Mouse (Mus musculus): Measurements from ENCODE around the gene Pde7b. TPM values are rescaled to one million over a fixed set of nuclear protein-coding genes. Genes with fewer than 3 reads are reported as not detected.

The Pde7b gene
- polyA plus RNA-seq, 1 experiment from 2014 or later, result 0.29 TPM

GRCm38 (mm10) chr10:20508497-20508896, 216.4 kb downstream of the Pde7b start:
- no peaks in the 10 kb centered on the region for H3K4me1 ChIP-seq (replicated peaks)
- no peaks in the 10 kb centered on the region for H3K9me3 ChIP-seq (replicated peaks)
- H3K36me3 ChIP-seq, result no peaks in the 10 kb centered on the region
- H3K27me3 ChIP-seq, result no peaks in the 10 kb centered on the region
- no peak overlapping the region for H3K4me2 ChIP-seq
- DNase-seq, result no peak
- no peak overlapping the region for H3K4me3 ChIP-seq (replicated peaks)
- H3K27ac ChIP-seq, result no peak overlapping the region
- WGBS (ENCODE audit: insufficient replicate concordance), result 63% methylated on average over 3 of the region's 3 CpGs
- H3K9ac ChIP-seq, result no peak overlapping the region
- ATAC-seq (ENCODE audit: low read depth), result no peak

DNA sequence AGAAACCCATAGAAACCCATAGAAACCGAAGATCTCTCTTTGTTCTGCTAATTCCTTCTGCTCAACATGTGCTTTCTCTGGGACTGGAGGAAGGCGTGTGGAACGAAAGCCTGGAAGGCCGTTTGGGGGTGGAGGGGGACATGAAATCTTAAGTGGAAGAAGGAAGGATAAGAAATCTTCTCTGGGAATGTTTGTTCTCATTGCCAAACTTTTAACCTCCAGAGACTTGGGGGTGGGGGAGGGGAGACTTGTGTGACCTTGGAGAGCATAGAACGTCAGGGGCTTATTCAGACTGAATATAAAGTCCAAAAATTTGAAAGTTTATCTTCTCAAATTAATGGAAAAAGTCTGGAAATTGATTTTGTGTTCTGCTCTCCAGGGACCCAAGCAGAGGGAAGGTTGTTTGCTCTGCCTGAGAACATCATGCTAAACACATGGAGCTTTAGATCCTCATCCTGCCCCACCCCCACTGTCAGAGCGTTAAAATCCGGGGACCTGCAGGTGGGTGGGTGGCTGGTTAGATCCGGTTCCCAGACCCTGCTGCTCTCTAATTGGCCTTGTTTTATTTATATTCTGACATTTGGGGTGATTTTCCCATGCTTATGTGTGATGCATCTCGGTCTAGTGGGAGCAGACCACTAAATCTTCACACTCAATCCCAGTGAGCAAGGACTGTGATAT, 217.0 kb downstream of the Pde7b start:
- 53% methylated on average over 9 of the region's 9 CpGs for WGBS (ENCODE audit: insufficient replicate concordance)
- no peak for DNase-seq

DNA sequence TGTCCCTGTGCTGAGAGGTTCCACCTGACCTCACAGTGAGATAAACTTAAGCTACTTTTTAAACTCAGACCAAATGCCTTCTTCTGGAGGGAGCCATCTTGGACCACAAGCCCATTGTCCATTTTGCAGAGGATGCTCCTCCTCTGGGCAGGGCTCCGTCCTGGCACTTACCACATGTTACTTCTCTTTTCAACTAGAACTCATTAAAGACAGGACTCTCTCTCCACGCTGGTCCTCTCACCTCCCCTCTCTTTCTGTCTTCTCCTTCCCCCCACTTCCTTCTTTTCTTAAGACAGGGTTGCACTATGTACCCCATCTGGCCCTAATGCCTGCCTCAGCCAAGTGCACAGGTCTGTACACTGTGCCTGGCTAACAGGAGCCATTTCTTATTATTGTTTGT, 217.8 kb downstream of the Pde7b start:
- no peaks in the 10 kb centered on the region for H3K36me3 ChIP-seq
- ATAC-seq (ENCODE audit: low read depth) (no peak), DNase-seq (no peak)
- no peak overlapping the region for H3K4me2 ChIP-seq
- H3K9ac ChIP-seq, result no peak overlapping the region
- no peak overlapping the region for H3K27ac ChIP-seq
- no peaks in the 10 kb centered on the region for H3K4me1 ChIP-seq (replicated peaks)
- no peaks in the 10 kb centered on the region for H3K9me3 ChIP-seq (replicated peaks)
- H3K27me3 ChIP-seq, result no peaks in the 10 kb centered on the region
- 33% methylated on average over 2 of the region's 2 CpGs for WGBS (ENCODE audit: insufficient replicate concordance)
- H3K4me3 ChIP-seq (replicated peaks), result no peak overlapping the region

More for the DNA sequence above, 217.0 kb downstream of the Pde7b start:
- Histone ChIP-seq H3K27me3 (no peaks in the 10 kb centered on the region), H3K9ac (no peak overlapping the region), H3K4me3 (replicated peaks) (no peak overlapping the region), H3K9me3 (replicated peaks) (no peaks in the 10 kb centered on the region), H3K4me1 (replicated peaks) (no peaks in the 10 kb centered on the region), H3K36me3 (no peaks in the 10 kb centered on the region), H3K4me2 (no peak overlapping the region), H3K27ac (no peak overlapping the region)
- ATAC-seq (ENCODE audit: low read depth), result no peak

DNA sequence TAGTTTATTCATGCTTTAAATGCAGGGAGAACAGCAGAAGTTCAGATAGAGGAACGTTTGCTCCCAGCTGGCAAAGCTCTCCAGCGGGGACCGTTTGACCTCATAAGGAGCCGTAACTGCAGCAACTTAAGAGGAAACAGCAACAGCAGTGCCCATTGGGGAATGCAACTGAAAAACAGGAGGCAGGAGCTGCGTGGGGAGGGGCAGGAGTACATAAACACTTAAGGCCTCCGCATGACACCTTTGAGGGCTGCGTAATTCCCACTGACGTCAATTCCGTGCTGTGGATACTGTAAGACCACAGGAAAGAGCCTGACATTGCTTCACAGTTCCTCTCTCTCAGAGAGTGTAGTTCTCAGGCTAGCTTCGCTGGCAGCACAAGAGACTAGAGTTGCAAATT, 219.4 kb downstream of the Pde7b start:
- Histone ChIP-seq H3K4me2 (no peak overlapping the region), H3K4me1 (replicated peaks) (no peaks in the 10 kb centered on the region), H3K36me3 (no peaks in the 10 kb centered on the region), H3K9me3 (replicated peaks) (no peaks in the 10 kb centered on the region), H3K27me3 (no peaks in the 10 kb centered on the region), H3K4me3 (replicated peaks) (no peak overlapping the region), H3K27ac (no peak overlapping the region), H3K9ac (no peak overlapping the region)
- 66% methylated on average over 10 of the region's 10 CpGs for WGBS (ENCODE audit: insufficient replicate concordance)
- ATAC-seq (ENCODE audit: low read depth) (no peak), DNase-seq (no peak)

DNA sequence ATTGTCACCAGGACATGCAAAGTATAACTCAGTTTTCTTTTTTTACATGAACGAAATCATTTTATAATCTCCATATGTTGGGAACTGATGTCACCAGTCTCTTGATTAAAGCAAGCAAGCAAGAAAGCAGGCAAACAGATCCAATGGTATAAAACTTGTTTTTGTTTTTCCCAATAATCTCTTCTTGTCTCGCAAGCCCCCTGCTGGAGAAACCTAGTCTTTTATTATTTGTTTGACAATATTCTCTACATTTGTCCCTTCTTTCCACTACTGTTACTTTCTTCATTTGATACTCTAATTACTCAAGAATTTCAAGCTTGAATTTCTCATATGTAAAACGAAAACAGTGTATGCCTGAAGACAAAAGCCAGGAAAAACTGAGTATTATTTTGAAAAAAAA, 220.1 kb downstream of the Pde7b start:
- Histone ChIP-seq H3K9ac (no peak overlapping the region), H3K4me1 (replicated peaks) (no peaks in the 10 kb centered on the region), H3K4me2 (no peak overlapping the region), H3K9me3 (replicated peaks) (no peaks in the 10 kb centered on the region), H3K36me3 (no peaks in the 10 kb centered on the region), H3K27me3 (no peaks in the 10 kb centered on the region), H3K4me3 (replicated peaks) (no peak overlapping the region), H3K27ac (no peak overlapping the region)
- no peak for ATAC-seq (ENCODE audit: low read depth)
- no peak for DNase-seq
- WGBS (ENCODE audit: insufficient replicate concordance), result 52% methylated on average over 3 of the region's 3 CpGs

DNA sequence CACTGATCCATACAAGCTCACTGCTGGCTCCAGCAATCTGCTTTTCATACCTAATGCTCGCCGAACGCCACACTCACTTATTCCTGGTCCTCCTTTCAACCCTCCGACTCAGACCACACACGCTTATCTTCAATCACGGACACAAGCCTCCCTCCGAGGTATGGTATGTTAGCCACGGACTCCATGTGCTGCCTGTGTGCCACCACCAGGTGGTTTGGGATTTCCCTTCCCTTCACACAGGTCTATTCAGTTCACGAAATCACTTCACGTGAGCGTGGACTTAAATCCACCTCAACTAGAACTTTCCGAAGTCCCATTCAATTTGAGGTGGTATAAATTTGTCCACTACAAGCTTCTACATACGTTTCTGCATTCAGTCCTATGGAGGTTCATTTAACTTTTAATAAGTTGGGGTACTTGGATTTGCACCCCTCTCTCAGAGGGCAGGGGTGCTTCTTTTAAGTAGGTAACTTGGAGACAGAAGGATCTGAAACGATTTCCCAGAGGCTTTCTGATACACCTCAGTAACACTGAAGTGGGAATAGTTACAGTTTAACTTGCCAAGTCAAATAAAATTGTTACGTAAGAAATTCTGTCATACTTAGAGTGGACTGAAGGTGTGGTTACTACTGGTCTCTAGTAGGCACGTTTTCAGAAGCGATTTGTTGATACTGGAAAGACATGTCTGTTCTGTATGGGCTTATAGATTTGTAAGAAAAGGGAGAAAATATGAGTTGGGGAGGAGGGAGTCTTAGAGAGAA, 221.4 kb downstream of the Pde7b start:
- no peak overlapping the region for H3K27ac ChIP-seq
- no peak overlapping the region for H3K4me3 ChIP-seq (replicated peaks)
- H3K9ac ChIP-seq, result no peak overlapping the region
- H3K27me3 ChIP-seq, result no peaks in the 10 kb centered on the region
- H3K4me1 ChIP-seq (replicated peaks), result no peaks in the 10 kb centered on the region
- no peaks in the 10 kb centered on the region for H3K9me3 ChIP-seq (replicated peaks)
- H3K4me2 ChIP-seq, result no peak overlapping the region
- DNase-seq, result no peak
- no peak for ATAC-seq (ENCODE audit: low read depth)
- WGBS (ENCODE audit: insufficient replicate concordance), result 73% methylated on average over 17 of the region's 17 CpGs
- H3K36me3 ChIP-seq, result no peaks in the 10 kb centered on the region

DNA sequence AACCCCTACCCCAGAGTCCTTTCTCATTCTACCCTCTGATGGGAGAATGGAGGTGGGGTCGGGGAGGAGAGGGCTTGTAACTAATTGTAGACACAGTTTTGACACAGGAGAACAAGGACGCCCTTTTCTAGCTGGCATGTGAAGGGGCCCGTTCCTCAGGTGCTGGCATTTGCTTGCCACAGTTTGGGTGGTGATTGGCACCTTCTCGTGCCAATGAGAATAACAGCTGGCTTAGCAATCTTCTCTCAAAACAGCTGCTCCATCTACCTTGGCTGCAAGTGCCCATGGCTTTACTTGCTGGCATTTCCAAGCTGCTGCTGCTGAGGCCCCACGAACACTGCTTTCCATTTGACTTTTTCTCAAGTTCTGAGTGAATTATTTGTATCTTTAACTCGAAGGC, 223.7 kb downstream of the Pde7b start:
- Histone ChIP-seq H3K9me3 (replicated peaks) (no peaks in the 10 kb centered on the region), H3K4me3 (replicated peaks) (no peak overlapping the region), H3K9ac (no peak overlapping the region), H3K27ac (no peak overlapping the region), H3K4me1 (replicated peaks) (no peaks in the 10 kb centered on the region), H3K36me3 (no peaks in the 10 kb centered on the region), H3K4me2 (no peak overlapping the region), H3K27me3 (no peaks in the 10 kb centered on the region)
- DNase-seq, result no peak
- WGBS (ENCODE audit: insufficient replicate concordance), result 55% methylated on average over 6 of the region's 6 CpGs
- no peak for ATAC-seq (ENCODE audit: low read depth)

DNA sequence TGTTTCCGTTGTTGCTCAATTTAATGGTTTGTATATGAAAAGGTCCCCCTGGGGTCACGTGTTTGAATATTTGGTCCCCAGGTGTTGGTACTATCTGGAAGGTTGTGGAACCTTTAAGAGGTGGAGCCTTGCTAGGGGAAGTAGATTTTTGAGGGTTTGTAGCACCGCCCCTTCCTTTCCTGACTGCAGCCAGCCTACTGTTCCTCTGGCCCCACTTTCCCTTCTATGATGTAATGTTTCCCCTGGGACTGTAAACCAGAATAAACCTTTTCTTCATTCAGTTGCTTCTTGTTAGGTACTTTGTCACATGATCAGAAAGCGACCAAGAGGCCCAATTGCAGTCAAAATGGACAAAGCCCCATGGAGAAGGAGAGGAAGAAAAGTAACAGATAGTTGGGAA, 229.8 kb downstream of the Pde7b start:
- H3K9ac ChIP-seq, result no peak overlapping the region
- H3K27me3 ChIP-seq, result no peaks in the 10 kb centered on the region
- WGBS (ENCODE audit: insufficient replicate concordance), result 64% methylated on average over 4 of the region's 4 CpGs
- no peak overlapping the region for H3K27ac ChIP-seq
- ATAC-seq (ENCODE audit: low read depth) (no peak), DNase-seq (no peak)
- H3K36me3 ChIP-seq, result no peaks in the 10 kb centered on the region
- no peak overlapping the region for H3K4me2 ChIP-seq
- H3K4me1 ChIP-seq (replicated peaks), result no peaks in the 10 kb centered on the region
- no peaks in the 10 kb centered on the region for H3K9me3 ChIP-seq (replicated peaks)
- no peak overlapping the region for H3K4me3 ChIP-seq (replicated peaks)

DNA sequence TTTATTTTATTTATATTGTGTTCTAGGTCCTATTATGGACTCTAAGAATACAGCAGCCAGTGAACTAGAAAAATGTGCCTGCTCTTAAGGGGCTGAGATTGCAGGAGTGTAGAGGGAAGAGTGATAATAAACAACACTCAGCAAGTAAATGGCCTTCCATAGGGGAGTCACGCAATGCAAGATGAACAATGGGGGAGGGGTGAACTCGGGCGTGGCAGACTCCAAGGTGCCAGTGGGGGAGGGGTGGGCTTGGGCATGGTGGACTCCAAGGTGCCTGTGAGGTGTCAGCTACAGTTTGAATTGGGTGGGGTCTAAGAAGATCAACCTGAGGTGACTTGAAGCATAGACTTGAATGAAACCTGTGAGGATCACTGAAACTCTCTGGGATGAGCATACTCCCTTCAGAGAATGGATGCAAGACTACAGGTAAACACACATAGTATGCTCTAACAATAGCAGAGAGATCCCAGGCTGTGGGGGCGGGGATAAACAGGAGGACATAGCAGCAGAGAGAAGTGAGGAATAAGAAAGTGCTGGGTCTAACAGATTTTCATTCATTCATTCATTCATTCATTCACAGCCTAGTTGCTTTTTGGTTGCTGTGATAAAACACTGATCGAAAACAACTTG, 230.9 kb downstream of the Pde7b start:
- Histone ChIP-seq H3K4me3 (replicated peaks) (no peak overlapping the region), H3K4me2 (no peak overlapping the region), H3K9me3 (replicated peaks) (no peaks in the 10 kb centered on the region), H3K27me3 (no peaks in the 10 kb centered on the region), H3K36me3 (no peaks in the 10 kb centered on the region), H3K27ac (no peak overlapping the region), H3K4me1 (replicated peaks) (no peaks in the 10 kb centered on the region), H3K9ac (no peak overlapping the region)
- DNase-seq (no peak), ATAC-seq (ENCODE audit: low read depth) (no peak)
- WGBS (ENCODE audit: insufficient replicate concordance), result 60% methylated on average over 5 of the region's 5 CpGs

- DNase-seq (no peak), ATAC-seq (ENCODE audit: low read depth) (no peak)
- no peak overlapping the region for H3K27ac ChIP-seq
- H3K36me3 ChIP-seq, result no peaks in the 10 kb centered on the region
- H3K9me3 ChIP-seq (replicated peaks), result no peaks in the 10 kb centered on the region
- no peak overlapping the region for H3K4me2 ChIP-seq
- H3K4me3 ChIP-seq (replicated peaks), result no peak overlapping the region
- no peaks in the 10 kb centered on the region for H3K27me3 ChIP-seq
- no peaks in the 10 kb centered on the region for H3K4me1 ChIP-seq (replicated peaks)
- H3K9ac ChIP-seq, result no peak overlapping the region
- 62% methylated on average over 11 of the region's 11 CpGs for WGBS (ENCODE audit: insufficient replicate concordance)
Measured at GRCm38 (mm10) chr10:20492216-20492964, 232.5 kb downstream of the Pde7b start.

DNA sequence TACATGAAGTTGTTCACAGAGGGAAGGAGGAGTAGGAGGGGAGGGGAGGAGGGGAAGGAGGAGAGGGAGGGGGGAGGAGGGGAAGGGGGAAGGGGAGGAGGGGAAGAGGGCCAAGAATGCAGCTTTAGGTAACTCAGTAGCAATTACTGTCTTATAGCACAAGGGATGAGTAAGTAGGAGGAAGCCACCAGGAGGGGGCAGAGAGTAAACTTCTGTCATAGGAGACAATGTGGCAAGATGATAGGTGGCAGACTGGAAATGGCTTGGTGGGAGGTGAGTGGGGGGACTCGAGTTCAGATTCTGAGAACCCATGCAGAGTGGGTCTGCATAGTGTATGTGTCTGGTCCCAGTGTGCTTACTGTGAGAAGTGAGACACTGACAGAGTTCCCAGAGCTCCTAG, 234.1 kb downstream of the Pde7b start:
- Histone ChIP-seq H3K4me2 (no peak overlapping the region), H3K9me3 (replicated peaks) (no peaks in the 10 kb centered on the region), H3K27ac (no peak overlapping the region), H3K9ac (no peak overlapping the region), H3K4me1 (replicated peaks) (no peaks in the 10 kb centered on the region), H3K27me3 (no peaks in the 10 kb centered on the region), H3K36me3 (no peaks in the 10 kb centered on the region), H3K4me3 (replicated peaks) (no peak overlapping the region)
- WGBS (ENCODE audit: insufficient replicate concordance), result 23% methylated on average over 1 of the region's 1 CpGs
- DNase-seq (no peak), ATAC-seq (ENCODE audit: low read depth) (no peak)
